Mouse (Mus musculus): ENCODE measurements around the gene Gpx7. TPM values are rescaled to one million over a fixed set of nuclear protein-coding genes. Genes with fewer than 3 reads are reported as not detected.

Gpx7 gene
- total RNA-seq, 2 experiments from 2014 or later = 7.9 to 11.1 TPM

Other genes with a start within 250 kb of the Gpx7 start
- 10 to 100 TPM; 25.9 to 26.4 TPM for gene Echdc2, start 241.5 kb downstream of the Gpx7 start, total RNA-seq (2021)
- gene Zyg11a, start 188.9 kb downstream of the Gpx7 start, total RNA-seq (2021) = 1 to 10 TPM; 1.0 to 2.8 TPM
- gene Zyg11b, start 105.9 kb downstream of the Gpx7 start, total RNA-seq (2021) = 10 to 100 TPM; 32.6 to 50.0 TPM
- 10 to 100 TPM; 39.0 to 46.7 TPM for gene Coa7, start 78.8 kb downstream of the Gpx7 start, total RNA-seq (2021)
- 1 to 10 TPM; 3.6 to 7.8 TPM for gene Shisal2a, start 23.6 kb downstream of the Gpx7 start, total RNA-seq (2021)
- gene Tut4, start 52.5 kb upstream of the Gpx7 start, total RNA-seq (2021) = 10 to 100 TPM; 28.7 to 37.8 TPM
- 10 to 100 TPM; 30.6 to 31.7 TPM for gene Prpf38a, start 172.4 kb upstream of the Gpx7 start, total RNA-seq (2021)
- gene Orc1, start 172.5 kb upstream of the Gpx7 start, total RNA-seq (2021) = under 1 TPM; 0.53 to 0.66 TPM
- 10 to 100 TPM; 34.3 to 50.1 TPM for gene Cc2d1b, start 213.0 kb upstream of the Gpx7 start, total RNA-seq (2021)